Mouse (Mus musculus): Measurements from ENCODE around the gene Khdrbs2. TPM values are rescaled to one million over a fixed set of nuclear protein-coding genes. Genes with fewer than 3 reads are reported as not detected.

Khdrbs2 gene
- not detected in 2 replicates for total RNA-seq (2017)

- ATAC-seq (replicated peaks; ENCODE audit: low read depth, poor library complexity, severe bottlenecking): peak; percentile 98
These were observed at the start of gene Khdrbs2 for GRCm38 (mm10) chr1:32172506-32173239. Khdrbs2 (plus strand) TSS chr1:32172714.

DNA sequence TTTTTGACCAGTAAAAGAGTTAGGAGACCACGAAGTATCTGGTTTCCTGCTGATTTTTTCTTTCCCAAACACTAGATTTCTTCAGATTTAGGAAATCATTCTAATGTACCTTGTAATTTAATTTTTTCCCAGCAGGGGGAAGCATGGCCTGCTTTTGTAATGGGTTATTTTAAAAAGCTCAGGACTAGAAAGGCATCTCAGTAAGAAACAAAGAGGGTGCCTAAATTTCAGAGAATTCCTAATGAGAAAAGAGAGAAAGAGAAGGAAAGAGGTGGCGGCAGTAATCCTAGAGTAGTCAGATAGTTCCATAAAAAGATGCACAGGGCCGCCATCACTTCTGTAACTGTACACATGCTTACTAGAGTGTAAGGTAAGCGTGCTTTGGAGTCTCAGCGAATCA is 2.1 kb downstream of the Khdrbs2 start:
- no peak for ATAC-seq (replicated peaks; ENCODE audit: low read depth, poor library complexity, severe bottlenecking)

DNA sequence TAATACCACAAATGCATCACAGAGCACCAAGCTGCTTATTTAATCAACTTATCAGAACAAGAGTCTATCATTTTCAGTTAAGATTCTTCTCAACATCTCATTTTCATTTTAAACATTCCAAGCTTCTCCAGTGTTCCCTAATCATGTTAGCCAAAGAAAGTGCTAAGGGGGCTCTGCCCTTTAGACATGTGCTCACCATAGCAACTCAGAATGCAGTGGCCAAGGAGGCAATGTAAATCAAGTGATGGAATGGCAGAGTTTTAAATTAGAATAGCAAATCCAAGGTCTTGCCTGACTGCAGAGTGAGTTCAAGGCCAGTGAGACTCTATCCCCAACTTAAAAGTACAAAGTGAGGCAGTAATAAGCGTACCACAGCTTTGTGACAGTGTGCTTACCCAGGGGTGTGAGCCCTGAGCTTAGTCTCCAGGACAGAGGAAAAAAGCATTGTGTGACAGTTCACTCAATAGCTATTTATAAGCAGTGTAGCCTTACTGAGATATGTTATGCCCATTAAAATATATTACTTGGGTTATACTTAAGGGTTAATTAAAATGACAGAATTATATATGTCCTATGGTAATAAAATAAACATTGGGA is 27.2 kb downstream of the Khdrbs2 start:
- ATAC-seq (replicated peaks; ENCODE audit: low read depth, poor library complexity, severe bottlenecking): no peak

DNA sequence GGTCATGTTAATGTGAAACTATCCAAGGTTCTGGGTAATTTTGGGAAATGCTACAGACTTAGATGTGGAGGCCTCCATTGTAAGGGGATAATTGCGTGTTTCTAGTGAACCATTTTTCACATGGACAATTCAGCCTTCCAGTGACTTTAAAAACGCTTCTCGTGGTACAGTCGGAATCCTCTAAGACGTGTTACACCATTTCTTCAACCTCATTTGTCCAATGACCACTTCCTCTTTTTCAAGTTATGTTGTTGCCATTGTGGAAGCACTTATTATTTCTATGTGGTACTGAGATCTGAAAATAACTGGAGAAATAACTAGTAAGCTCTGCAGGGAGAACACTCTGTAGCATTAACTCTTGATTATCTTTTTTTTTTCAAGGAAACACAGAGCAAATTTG is 75.9 kb downstream of the Khdrbs2 start:
- no peak for ATAC-seq (replicated peaks; ENCODE audit: low read depth, poor library complexity, severe bottlenecking)

DNA sequence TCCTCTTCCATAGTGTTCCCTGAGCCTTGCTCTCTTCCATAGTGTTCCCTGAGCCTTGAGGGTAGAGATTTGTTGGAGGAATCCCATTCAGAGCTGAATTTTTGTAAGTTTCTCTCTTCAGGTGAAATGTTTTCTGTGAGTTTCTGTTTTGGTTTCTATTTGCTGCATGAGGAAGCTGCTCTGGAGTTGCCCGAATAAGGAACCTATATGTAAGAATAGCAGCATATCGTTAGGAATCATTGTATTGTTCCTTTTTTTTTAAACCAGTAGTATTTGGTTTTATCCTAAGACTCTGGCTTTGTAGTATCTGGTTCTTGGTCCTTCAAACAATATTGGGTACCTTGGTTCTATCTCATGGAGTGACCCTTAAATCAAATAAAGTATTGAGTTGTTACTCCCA is 77.1 kb downstream of the Khdrbs2 start:
- ATAC-seq (replicated peaks; ENCODE audit: low read depth, poor library complexity, severe bottlenecking): no peak

DNA sequence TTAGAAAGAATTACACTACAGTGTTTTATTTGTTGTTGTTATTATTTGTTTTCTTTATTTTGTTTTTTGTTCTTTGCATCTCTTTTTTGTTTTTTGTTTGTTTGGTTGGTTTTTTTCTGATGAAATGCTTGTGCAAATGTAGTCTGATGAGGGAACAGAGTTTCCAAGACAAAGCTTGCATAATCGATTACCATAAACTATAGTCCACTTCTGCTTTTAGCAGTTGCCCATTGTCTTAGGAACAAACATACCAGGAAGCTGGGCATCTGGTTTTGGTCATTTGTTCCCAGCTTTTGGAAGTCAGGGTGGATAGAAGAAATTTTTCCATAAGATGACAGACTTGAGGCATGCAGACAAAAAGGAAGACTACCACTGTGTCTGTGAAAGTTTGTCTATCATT is 77.8 kb downstream of the Khdrbs2 start:
- no peak for ATAC-seq (replicated peaks; ENCODE audit: low read depth, poor library complexity, severe bottlenecking)

- ATAC-seq (replicated peaks; ENCODE audit: low read depth, poor library complexity, severe bottlenecking): no peak
These were observed 86.4 kb downstream of the Khdrbs2 start for GRCm38 (mm10) chr1:32258942-32259341.

- ATAC-seq (replicated peaks; ENCODE audit: low read depth, poor library complexity, severe bottlenecking): no peak
These were observed 98.0 kb downstream of the Khdrbs2 start for GRCm38 (mm10) chr1:32270519-32270918.

DNA sequence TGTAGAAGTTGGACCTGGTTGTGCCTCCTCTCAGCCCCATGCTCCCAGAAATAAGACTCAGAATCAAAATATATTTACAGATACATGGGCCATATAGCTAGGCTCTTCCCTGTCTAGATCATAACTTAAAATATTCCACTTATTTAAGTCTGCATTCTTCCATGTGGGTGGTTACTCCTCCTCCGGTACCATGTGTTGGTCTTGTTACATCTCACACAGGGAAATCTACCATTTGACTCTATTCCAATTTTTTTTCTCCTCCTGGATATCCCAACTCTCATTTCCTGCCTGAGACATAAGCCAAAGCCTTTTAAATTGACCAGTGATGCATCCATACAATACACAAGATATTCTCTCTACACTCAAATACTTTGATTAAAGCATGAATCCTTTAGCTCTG is 122.2 kb downstream of the Khdrbs2 start:
- no peak for ATAC-seq (replicated peaks; ENCODE audit: low read depth, poor library complexity, severe bottlenecking)

DNA sequence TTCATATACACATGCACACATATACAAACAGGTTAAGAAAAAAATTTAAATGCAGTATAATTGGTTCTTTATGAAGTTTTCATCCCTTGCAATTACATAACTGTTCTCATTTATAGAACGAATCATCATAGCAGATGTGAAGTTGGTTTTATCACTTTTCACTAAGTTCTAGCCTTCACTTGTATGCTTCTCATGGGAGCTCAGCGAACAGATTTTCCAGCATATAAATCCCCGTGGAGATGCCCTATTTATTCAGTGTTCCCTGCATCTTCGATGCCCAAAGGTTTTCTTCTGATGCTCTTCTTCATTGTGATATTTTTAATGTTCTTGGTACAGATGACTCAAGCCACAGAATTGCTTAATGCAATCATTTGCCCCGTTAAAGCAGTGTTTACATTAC is 128.9 kb downstream of the Khdrbs2 start:
- no peak for ATAC-seq (replicated peaks; ENCODE audit: low read depth, poor library complexity, severe bottlenecking)

DNA sequence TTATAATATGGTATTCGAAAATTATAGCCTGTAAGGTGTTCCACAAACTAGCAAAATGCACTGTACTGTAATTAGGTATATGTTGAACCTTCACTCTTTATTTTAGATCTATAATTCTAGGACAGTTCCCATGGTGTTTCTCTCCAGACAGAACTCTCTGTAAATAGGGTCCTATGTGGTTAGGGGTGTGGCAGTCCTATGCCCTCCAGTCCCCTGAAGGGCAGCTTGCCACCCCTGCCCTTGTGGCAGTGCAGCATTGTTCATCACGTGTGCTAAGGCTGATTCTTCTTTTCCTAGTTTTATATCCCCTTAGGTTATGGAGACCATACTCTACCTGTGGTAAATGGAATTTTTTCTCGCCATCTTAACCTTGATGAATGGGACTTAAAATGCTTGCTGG is 136.6 kb downstream of the Khdrbs2 start:
- no peak for ATAC-seq (replicated peaks; ENCODE audit: low read depth, poor library complexity, severe bottlenecking)

- no peak for ATAC-seq (replicated peaks; ENCODE audit: low read depth, poor library complexity, severe bottlenecking)
These were observed 137.1 kb downstream of the Khdrbs2 start for GRCm38 (mm10) chr1:32309637-32310036.

- no peak for ATAC-seq (replicated peaks; ENCODE audit: low read depth, poor library complexity, severe bottlenecking)
These were observed 166.6 kb downstream of the Khdrbs2 start for GRCm38 (mm10) chr1:32339108-32339507.

GRCm38 (mm10) chr1:32347538-32347937 is 175.0 kb downstream of the Khdrbs2 start:
- ATAC-seq (replicated peaks; ENCODE audit: low read depth, poor library complexity, severe bottlenecking): no peak

DNA sequence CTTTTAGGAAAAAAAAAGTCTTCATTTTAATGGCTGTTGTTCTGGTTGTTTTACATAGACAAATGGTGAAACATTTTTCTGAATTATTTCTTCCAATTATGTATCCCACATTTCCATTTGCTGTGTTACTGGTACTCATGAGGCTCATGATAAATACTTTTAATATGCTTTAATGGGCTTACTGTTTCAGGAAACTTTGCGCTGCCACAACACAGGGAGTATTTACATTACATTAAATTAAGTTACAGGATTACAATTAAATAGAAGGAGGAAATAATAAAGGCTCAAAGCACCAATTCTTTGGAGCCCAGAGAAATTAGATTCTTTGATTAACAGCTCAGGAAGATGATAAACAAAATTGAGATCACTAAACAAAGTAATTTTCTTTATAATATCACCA is 179.6 kb downstream of the Khdrbs2 start:
- ATAC-seq (replicated peaks; ENCODE audit: low read depth, poor library complexity, severe bottlenecking): no peak

- ATAC-seq (replicated peaks; ENCODE audit: low read depth, poor library complexity, severe bottlenecking): no peak
These were observed 191.0 kb downstream of the Khdrbs2 start for GRCm38 (mm10) chr1:32363539-32363938.

DNA sequence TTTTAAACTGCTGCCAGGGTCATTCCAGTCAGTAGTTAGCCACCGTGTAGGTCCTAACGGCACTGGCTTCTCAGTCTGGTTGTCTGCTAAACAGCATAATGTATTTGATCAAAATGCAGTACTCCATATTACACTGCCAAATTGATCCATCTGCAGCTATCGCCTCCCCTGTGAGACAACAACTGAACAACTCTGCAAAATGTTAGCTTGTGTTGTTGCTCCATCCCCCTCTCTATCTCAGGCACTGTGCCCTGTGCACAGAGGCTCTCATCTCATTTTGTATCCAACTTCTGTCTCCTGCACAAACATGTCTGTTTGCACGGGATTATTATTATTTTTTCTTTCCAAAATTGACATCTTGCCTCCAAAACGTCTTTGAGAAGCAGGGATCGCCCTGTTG is 225.0 kb downstream of the Khdrbs2 start:
- ATAC-seq (replicated peaks; ENCODE audit: low read depth, poor library complexity, severe bottlenecking): no peak

DNA sequence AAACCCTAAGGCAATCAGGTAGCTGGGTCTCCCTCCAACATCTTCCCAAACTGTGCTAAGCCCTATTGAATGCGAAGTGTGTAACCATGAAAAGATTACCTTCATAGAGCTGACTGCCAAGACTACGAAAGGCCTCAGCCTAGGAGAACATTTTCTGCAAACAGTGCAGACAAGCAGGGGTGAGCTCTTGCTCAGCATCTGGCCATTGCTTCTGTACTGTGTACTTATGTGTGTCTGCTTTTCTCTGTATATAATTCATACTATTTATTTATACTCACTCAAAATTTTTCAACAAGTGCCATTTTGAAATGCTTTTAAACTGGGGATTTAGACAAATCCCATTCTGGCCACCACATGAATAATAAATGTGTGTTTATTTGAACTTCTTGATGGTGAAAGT is 235.1 kb downstream of the Khdrbs2 start:
- no peak for ATAC-seq (replicated peaks; ENCODE audit: low read depth, poor library complexity, severe bottlenecking)

- no peak for ATAC-seq (replicated peaks; ENCODE audit: low read depth, poor library complexity, severe bottlenecking)
These were observed 255.9 kb downstream of the Khdrbs2 start for GRCm38 (mm10) chr1:32428410-32428809.

- no peak for ATAC-seq (replicated peaks; ENCODE audit: low read depth, poor library complexity, severe bottlenecking)
These were observed 257.0 kb downstream of the Khdrbs2 start for GRCm38 (mm10) chr1:32429493-32429892.

DNA sequence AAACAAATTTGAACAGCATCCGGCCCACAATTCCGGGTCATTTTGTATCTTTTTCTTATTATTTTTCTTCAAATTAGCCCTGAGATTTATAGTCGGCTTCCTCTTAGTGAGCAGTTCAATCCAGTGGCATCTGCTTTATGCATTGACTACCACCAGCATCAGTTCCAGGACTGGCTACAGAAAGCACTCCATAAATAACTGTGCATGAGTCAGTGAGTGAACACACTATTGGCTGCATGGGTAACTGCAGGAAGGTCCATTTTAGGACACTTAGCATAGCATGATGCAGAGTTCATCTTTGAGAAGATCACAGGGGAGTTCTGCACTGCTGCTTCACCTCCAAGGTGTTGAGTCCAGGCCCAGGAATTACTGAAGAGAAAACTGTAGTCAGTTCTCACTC is 258.0 kb downstream of the Khdrbs2 start:
- ATAC-seq (replicated peaks; ENCODE audit: low read depth, poor library complexity, severe bottlenecking): no peak

DNA sequence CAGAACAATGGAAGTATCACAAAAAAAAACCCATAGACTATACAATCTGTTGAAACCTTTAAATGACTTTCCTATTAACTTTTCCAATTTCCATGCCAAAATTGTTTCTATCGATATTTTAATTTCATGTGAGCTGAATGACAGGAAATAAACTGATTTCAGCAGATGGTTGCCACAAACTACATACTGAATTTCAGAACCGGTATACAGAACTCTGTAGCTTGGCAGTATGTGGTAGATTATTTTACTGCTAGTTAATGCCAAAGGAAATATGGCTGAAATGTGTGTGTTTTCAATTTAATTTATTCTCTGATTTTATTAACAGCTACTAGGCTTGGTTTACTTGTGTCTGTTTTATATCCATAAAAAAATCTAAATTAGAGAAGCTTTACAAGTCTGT is 260.6 kb downstream of the Khdrbs2 start:
- no peak for ATAC-seq (replicated peaks; ENCODE audit: low read depth, poor library complexity, severe bottlenecking)

All from common myeloid progenitor, adult 5-6 weeks (primary cell).